Mouse (Mus musculus) cerebellum, adult 2 months (tissue): ENCODE measurements around the gene Prl2c1. TPM values are rescaled to one million over a fixed set of nuclear protein-coding genes. Genes with fewer than 3 reads are reported as not detected.
"Not testable (repeated sequence)": the region's sequence is repeated elsewhere in the genome, so short reads cannot be mapped to it uniquely, and the experiment has no call there.

Experiments
- DNase-seq, 2 experiments: peaks; one replicate each; pipeline ENCODE4 v3.0.0; 2021
- H3K27ac ChIP-seq: fragments of 200-500 bp; 2 replicates; pipeline ENCODE4 v1.5.1; 2012; ENCODE audit warnings: low read length, control low read depth, inconsistent platforms; ENCODE audit not compliant: insufficient read depth
- H3K27me3 ChIP-seq: fragments of 200-500 bp; 2 replicates; pipeline ENCODE4 v1.6.1; 2012; ENCODE audit warnings: inconsistent platforms, mild to moderate bottlenecking, low read length, moderate library complexity; ENCODE audit not compliant: control insufficient read depth, insufficient read depth
- H3K4me1 ChIP-seq: fragments of 200-500 bp; 2 replicates; pipeline ENCODE4 v1.6.1; 2011; ENCODE audit warnings: low read length; ENCODE audit not compliant: control insufficient read depth, insufficient read depth
- H3K4me3 ChIP-seq: fragments of 200-500 bp; replicated peaks from 2 replicates; pipeline ENCODE3; 2011; ENCODE audit warnings: mild to moderate bottlenecking, low read depth, low read length, control low read depth; ENCODE audit not compliant: insufficient read depth
- CTCF ChIP-seq: fragments of 200-500 bp; IDR thresholded peaks from 2 replicates; pipeline ENCODE4 v1.5.1; 2011; ENCODE audit warnings: low read depth, mild to moderate bottlenecking, control low read depth, low read length, moderate library complexity, borderline replicate concordance; ENCODE audit not compliant: insufficient read depth
- POLR2A ChIP-seq: fragments of 200-500 bp; IDR thresholded peaks from 2 replicates; pipeline ENCODE4 v1.6.1; 2011; ENCODE audit warnings: low read length, control low read depth, borderline replicate concordance; ENCODE audit not compliant: insufficient read depth
- WGBS: fragments of 180-500 bp; shearing (Covaris S2); methylation state at CpG from one replicate; pipeline ENCODE4 v1.1.7; 2018; 5-methylcytosine and 5-hydroxymethylcytosine counted together
- polyA plus RNA-seq: library from polyadenylated mRNA; depleted of rRNA; stranded (reverse); fragments of >200 nt; gene quantifications from 2 replicates; pipeline ENCODE4 v1.2.3, GENCODE M21; 2012; rRNA removed

Prl2c1 gene
- not detected in 2 replicates for polyA plus RNA-seq

- Histone ChIP-seq H3K27ac (no peak within 1 kb of the TSS), H3K4me3 (no peak within 1 kb of the TSS), H3K27me3 (no peaks in the 10 kb centered on the region), H3K4me1 (no peaks in the 10 kb centered on the region)
- WGBS = 90% methylated on average over 3 of the region's 3 CpGs
- DNase-seq = no peak
- TF ChIP-seq POLR2A (no peak), CTCF (no peak)
These were observed at the start of gene Prl2c1 for GRCm38 (mm10) chr13:27849042-27849441. TSS of gene Prl2c1 (plus strand) at chr13:27849342.

- TF ChIP-seq POLR2A = no peak
- TF ChIP-seq CTCF = no peak
- WGBS = 88% methylated on average over 1 of the region's 1 CpGs
- no peaks in the 10 kb centered on the region for H3K27me3 ChIP-seq
- no peaks in the 10 kb centered on the region for H3K4me1 ChIP-seq
- H3K27ac ChIP-seq = no peak within 1 kb of the TSS
- H3K4me3 ChIP-seq = no peak within 1 kb of the TSS
- no peak for DNase-seq
These were observed 47.8 kb upstream of the Prl2c1 start, which contains the start of gene Prl2a1 for GRCm38 (mm10) chr13:27801354-27801753. TSS of gene Prl2a1 (plus strand) at chr13:27801654.

- Histone ChIP-seq H3K4me1 (no peaks in the 10 kb centered on the region), H3K27ac (no peak overlapping the region), H3K4me3 (no peak overlapping the region), H3K27me3 (no peaks in the 10 kb centered on the region)
- TF ChIP-seq CTCF (no peak), POLR2A (no peak)
- 76% methylated on average over 1 of the region's 1 CpGs for WGBS
- no peak for DNase-seq
These were observed 46.4 kb upstream of the Prl2c1 start for GRCm38 (mm10) chr13:27802765-27803164.

GRCm38 (mm10) chr13:27904236-27904635 lies 55.1 kb downstream of the Prl2c1 start:
- WGBS = 92% methylated on average over 2 of the region's 2 CpGs
- not testable (repeated sequence) for H3K4me1 ChIP-seq, H3K4me3 ChIP-seq, DNase-seq, H3K27ac ChIP-seq, H3K27me3 ChIP-seq

Other genes starting within 250 kb of the Prl2c1 start
- gene Prl7b1, start 238.8 kb upstream of the Prl2c1 start, polyA plus RNA-seq = not detected in 2 replicates
- gene Prl7a1, start 206.8 kb upstream of the Prl2c1 start, polyA plus RNA-seq = not detected in 2 replicates
- 0.08 TPM in 1 of 2 replicates, not detected in the other for gene Prl7a2, start 181.3 kb upstream of the Prl2c1 start, polyA plus RNA-seq
- gene Prl7d1, start 132.6 kb upstream of the Prl2c1 start, polyA plus RNA-seq = 0.08 TPM in 1 of 2 replicates, not detected in the other
- not detected in 2 replicates for gene Prl7c1, start 68.5 kb upstream of the Prl2c1 start, polyA plus RNA-seq
- gene Prl2a1, start 47.7 kb upstream of the Prl2c1 start, polyA plus RNA-seq = not detected in 2 replicates
- gene Prl4a1, start 166.9 kb downstream of the Prl2c1 start, polyA plus RNA-seq = not detected in 2 replicates